Mouse (Mus musculus) CH12.LX (cell line): ENCODE measurements at regions not wholly inside any gene's neighbourhood (a gene's known extent, or its start where the extent isn't known, plus 50 kb on each side); places are given as distances from the start of the nearest gene placed in this dataset.

Experiments
- CTCF ChIP-seq, 2 experiments: IDR thresholded peaks in 1 of 2; conservative IDR thresholded peaks in 1 of 2; 2 replicates each; pipeline ENCODE4 v1.5.1; 2011 to 2012; ENCODE audit warnings: low read depth in 2 of 2, low read length in 2 of 2, improper control_type of control experiment in 1 of 2, inconsistent platforms in 1 of 2, mild to moderate bottlenecking in 1 of 2, moderate library complexity in 1 of 2
- E2F4 ChIP-seq: IDR thresholded peaks from 2 replicates; pipeline ENCODE4 v1.6.1; 2011; ENCODE audit warnings: low read depth, low read length, improper control_type of control experiment; ENCODE audit not compliant: insufficient replicate concordance
- EP300 ChIP-seq: IDR thresholded peaks from 2 replicates; pipeline ENCODE4 v1.6.1; 2011; ENCODE audit warnings: low read length, improper control_type of control experiment
- ETS1 ChIP-seq: conservative IDR thresholded peaks from 2 replicates; pipeline ENCODE4 v1.6.1; 2012; ENCODE audit warnings: low read depth, mild to moderate bottlenecking, inconsistent platforms, low read length, improper control_type of control experiment, moderate library complexity
- MAX ChIP-seq: IDR thresholded peaks from 2 replicates; pipeline ENCODE4 v1.6.1; 2011; ENCODE audit warnings: low read length, improper control_type of control experiment
- MAZ ChIP-seq: IDR thresholded peaks from 2 replicates; pipeline ENCODE4 v1.6.1; 2012; ENCODE audit warnings: low read depth, mild to moderate bottlenecking, inconsistent platforms, low read length, improper control_type of control experiment, moderate library complexity
- POLR2A ChIP-seq: IDR thresholded peaks from 2 replicates; pipeline ENCODE4 v1.6.1; 2011; ENCODE audit warnings: low read depth, mild to moderate bottlenecking, improper control_type of control experiment, low read length
- POLR2AphosphoS2 ChIP-seq: IDR thresholded peaks from 2 replicates; pipeline ENCODE4 v1.6.1; 2011; ENCODE audit warnings: low read depth, low read length, improper control_type of control experiment
- RCOR1 ChIP-seq: conservative IDR thresholded peaks from 2 replicates; pipeline ENCODE4 v1.6.1; 2012; ENCODE audit warnings: low read depth, mild to moderate bottlenecking, inconsistent platforms, low read length, improper control_type of control experiment
- USF1 ChIP-seq: IDR thresholded peaks from 2 replicates; pipeline ENCODE4 v1.6.1; 2014; ENCODE audit warnings: low read depth, mild to moderate bottlenecking, inconsistent platforms, low read length, improper control_type of control experiment

DNA sequence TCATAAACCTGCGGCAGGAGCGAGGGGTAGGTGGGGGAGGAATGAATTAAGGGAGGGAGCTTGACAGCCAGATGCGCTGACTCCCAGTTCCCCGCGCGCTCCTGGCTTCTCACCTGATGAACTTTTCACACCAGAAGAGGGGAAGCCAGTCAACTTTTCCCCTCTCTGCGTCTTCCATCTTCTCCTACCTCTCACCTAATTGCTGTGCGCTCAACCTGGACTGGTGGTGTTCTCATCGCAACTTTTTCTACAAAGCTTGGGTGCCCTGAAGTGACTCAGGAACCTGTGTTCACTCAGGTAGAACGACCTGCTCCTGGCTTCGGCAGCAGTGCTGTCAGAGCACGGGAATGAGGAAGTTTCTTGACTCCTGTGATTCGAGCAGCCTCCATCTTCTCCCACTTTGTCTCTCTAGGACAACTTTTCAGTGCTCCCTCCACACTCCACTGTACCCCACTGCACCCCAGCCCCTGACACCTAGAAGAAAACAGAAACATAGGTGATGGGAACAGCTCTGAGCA, 203.4 kb upstream of the Ntm start:
- TF ChIP-seq POLR2A (no peak), E2F4 (no peak), CTCF (conservative IDR thresholded peaks at IDR 0.05 in 1 of 2, IDR thresholded peaks at IDR 0.05 in 1 of 2; ENCODE audit: low read depth in 2 of 2, low read length in 2 of 2) (no peak), MAX (no peak), RCOR1 (no peak), ETS1 (no peak), EP300 (no peak), POLR2AphosphoS2 (no peak), MAZ (no peak), USF1 (no peak)
